Mouse (Mus musculus) erythroid progenitor cell, adult 5-6 weeks (primary cell): Measurements from ENCODE around the gene Hoxd1. TPM values are rescaled to one million over a fixed set of nuclear protein-coding genes. Genes with fewer than 3 reads are reported as not detected.

Experiments used
- ATAC-seq: replicated peaks from 2 replicates; pipeline ENCODE4 v1.8.0; 2016; ENCODE audit warnings: moderate number of reproducible peaks, mild to moderate bottlenecking, moderate TSS enrichment, inconsistent platforms; ENCODE audit not compliant: poor library complexity, low FRiP score, severe bottlenecking
- total RNA-seq, 2 experiments: library from RNA; stranded (forward) in 1 of 2; stranded (reverse) in 1 of 2; fragments of 150-400 nt in 1 of 2; fragments of 186-747, 209-891 nt in 1 of 2; gene quantifications; 2 replicates each; pipeline versions ENCODE4 v1.2.3 to v1.2.4; 2015 to 2017; ENCODE audit warnings: low replicate concordance in 2 of 2

Hoxd1 gene
- total RNA-seq, 2 experiments from 2014 or later: not detected

DNA sequence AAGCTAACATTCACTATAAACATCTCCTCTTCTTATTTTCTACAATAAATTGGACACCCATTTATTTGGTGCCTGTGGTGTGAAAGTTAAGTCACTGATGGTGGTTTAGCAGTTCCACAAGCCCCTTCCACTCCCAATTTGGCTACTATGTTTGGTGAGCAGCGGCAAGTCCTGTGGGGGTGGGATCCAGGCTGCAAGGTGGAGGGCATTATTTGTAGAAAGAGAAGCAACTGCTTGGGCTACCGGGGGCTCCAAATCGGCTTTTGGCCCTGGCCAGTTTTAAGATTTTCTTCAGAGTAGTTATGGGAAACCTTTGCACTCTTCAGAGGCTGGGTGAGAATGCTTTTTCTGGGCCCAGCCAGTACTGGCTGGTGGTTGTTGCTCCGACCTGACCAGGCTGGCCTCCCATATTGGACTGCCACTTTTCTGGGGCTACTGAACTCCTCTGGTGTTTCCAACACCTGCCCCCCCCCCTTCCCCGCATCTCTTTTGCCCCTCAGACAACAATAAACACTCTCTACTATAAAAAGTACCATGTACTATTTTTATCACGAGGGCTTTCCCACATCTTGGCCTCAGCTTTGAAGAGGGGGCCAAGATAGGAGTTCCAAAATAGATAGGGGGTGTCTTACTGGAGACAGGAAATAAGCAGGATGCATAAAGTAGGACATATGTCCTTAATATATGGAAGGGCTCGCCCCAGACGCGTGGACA is 30.8 kb upstream of the Hoxd1 start:
- no peak for ATAC-seq

DNA sequence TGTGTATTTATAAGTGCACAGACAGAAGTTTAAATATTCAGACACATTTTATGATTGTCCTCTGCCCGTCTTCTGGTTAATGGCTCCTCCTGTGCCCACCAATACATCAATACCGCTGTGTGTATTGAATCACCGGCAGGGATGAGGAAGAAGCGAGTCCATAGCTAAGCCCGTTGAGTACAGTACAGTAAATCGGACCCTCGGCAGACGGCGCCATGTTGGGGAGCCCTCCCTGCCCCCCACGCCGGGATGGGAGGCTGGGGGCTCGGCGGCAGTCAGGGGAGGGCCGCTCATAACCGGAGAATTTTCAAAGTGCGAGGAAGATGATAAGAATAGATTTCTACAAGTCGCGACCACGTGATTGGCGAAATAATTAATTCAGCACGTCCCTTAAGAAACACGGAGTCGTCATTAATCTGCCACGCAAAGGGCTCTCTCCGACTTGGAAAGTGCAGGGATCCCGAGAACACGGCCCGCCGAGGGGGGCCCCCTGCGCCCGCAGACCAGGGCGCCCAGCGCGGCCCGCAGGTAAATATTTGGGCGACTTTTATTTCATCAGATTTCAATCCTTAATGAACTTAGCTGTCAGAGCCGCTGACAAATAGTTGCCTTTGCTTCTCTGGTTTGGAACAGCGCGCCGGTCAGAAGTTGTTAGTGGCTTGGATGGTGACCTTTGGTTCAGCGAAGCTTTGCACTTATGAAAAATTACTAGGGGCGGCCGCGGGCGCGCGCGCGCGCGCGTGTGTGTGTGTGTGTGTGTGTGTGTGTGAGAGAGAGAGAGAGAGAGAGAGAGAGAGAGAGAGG is 30.1 kb upstream of the Hoxd1 start:
- ATAC-seq: no peak

DNA sequence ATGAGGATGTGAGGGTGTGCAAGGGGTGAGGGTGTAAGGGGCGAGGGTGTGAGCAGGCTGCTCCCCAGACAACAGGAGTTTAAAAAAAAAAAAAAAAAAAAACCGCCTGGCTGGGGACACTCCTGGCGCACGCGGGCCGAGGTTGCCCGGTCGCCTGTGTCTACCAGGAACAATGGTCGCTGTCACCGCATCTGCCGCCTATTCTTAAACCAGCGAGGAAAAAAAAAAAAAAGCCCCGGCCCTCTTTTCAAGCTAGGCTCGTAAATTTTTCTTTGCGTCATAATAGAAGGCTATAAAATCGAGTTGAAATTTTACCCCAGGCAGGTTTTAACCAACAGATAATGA is 29.5 kb upstream of the Hoxd1 start:
- ATAC-seq: no peak

GRCm38 (mm10) chr2:74733765-74734164 is 29.0 kb upstream of the Hoxd1 start:
- ATAC-seq: no peak

DNA sequence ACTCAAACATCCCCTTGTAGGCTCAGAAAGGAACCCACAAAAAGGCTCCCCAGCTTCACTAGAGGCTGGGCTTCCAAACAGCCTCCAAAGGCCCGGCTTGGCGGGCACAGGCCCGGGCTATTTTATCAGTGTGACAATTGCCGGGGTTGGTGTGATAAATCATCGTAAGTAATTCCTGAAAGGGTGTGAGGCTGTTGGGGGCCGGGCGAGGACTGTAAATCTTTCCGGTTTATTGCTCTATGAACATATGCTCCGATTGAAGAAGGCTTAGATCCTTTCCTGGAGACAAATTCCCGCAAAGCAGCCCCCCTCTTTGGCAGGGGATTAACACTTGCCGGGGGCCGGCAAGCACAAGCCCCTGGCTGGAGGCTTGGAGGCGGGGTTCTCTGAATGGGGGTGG is 28.3 kb upstream of the Hoxd1 start:
- no peak for ATAC-seq

GRCm38 (mm10) chr2:74734996-74735811 is 27.6 kb upstream of the Hoxd1 start:
- no peak for ATAC-seq

DNA sequence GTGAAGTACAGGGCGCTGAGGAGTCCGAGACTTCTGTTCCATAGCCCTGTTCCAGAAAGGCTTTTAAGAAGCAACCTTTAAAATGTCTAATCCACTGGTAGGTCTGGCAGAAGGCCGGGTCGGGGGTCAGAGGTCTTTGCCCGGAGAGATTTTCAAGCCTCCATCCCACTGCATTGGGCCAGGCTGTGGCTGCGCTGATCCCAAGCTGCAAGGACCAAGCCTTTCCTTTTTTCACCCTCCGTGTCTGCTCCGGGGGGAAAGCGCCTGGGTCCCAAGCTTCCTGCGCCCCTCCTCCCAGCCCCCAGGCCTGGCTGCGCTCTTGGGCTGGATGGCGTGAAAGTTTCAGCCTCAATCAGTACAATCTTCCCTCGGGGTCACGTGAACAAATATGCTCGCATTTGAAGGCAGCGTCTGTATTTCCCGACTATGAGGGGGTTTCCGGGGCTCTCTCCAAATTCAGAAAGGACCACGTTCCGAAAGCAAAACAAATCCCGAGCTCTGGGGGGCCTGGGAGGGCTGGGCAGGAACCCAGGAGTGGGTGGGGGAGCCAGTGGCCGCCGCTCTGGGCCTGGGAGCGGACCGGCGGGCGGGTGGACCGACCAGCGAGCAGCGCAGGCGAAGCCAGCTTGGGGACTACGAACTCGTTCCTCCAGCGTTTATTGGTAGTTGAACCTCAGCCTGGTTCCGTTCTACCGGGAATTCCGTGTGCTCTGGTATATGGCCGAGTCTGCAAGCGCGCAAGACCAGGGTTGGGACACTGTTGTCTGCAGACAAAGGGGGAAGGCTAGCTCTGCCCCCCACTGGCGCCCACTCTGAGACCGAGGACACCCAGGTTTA is 26.7 kb upstream of the Hoxd1 start:
- ATAC-seq: no peak

DNA sequence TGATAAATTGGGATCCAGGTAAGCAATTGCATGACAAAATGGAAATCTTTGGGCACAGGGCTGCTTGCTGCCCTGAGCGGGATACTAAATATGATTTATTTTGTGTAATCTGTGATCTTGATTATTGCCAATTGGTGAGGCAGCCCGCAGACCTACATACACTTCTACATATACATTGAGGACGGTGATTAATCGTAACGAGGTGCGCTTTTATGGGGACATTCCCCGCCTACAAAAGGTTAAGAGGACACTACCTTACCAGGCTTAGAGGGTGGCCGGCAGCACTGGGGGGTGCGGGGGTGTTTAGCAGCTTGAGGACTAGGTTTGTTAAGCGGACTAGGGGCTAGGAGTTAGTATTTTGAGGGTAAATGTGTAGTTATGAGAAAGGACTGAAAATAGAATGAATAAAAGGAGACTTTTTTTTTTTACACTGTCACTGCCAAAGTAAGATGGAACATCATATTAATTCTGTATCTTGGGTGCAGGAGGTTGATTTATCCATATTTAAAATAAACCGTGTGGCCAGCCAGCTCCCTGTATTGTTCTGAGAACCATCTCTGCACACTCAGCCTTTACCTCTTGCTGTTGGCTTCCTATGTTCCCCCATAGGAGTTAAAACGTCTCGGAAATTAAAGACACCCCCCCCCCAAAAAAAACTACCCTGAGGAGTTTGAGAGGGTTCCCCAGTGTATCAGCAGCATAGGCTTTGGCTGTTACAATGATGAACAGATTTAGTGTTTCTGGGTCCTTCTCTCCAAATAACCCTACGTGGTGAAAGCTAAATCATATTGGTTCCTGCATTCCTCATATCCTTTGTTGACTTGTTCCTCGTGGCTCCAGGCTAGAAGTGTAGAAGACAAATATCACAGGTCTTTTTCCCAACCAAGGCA is 25.8 kb upstream of the Hoxd1 start:
- no peak for ATAC-seq

- ATAC-seq: no peak
These were observed 25.2 kb upstream of the Hoxd1 start for GRCm38 (mm10) chr2:74737578-74738070.

- no peak for ATAC-seq
These were observed 23.9 kb upstream of the Hoxd1 start for GRCm38 (mm10) chr2:74738623-74739475.

- ATAC-seq: no peak
These were observed 23.3 kb upstream of the Hoxd1 start for GRCm38 (mm10) chr2:74739476-74739800.

DNA sequence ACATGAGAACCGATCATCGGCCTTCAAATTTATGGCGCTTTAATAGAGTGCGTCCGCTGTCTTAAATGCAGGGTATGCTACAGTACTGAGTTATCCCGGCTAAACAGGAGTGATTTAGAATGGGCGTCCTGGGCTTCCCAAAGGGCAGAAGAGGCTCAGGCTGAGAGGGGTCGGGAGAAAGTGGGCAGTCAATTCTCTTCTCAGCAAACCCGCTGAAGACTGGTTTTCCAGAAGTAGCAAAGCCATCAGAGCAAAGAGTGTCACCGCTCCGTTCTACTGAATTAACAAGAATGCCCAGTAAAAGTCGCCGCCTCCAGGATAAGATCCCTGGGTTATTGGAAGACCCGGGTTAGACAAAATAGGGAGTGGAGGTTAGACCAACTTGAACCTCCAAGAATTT is 22.9 kb upstream of the Hoxd1 start:
- ATAC-seq: no peak

DNA sequence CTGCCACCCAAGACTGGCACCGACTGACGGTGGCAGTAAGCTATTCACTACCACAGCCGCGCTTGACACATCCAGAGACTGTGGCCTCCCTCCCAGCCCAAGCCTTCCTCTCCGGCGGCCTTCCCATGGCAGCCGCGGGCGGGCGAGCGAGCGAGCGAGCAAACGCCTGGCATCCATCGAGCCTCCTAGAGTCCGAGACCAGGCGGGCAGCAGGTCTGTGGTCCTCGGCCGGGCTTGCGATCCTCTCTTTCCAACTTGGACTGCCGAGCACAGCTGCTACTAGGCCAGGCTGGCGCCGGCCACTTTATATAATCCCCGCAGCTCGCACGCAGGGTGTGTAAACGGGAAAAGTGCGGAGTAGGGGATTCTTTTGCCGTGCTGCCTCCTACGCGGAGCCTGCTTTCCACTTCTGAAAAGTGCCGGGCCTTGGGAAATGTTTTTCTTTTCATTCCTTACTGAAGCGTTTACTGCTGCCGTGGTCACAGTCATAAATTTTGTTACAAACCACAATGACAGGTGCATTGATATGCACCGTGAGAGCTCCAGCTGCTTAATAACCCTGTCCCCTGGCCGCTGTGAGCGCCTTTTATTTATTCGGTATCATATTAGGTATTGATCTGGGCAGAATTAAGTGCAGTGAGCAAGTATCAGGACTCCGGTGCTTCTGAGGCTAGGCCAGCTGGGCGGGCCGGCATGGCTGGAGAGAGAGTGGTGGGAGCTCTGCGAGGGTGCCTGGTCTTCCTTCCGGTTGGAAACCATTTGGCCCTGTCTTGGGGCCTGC is 22.3 kb upstream of the Hoxd1 start:
- no peak for ATAC-seq

DNA sequence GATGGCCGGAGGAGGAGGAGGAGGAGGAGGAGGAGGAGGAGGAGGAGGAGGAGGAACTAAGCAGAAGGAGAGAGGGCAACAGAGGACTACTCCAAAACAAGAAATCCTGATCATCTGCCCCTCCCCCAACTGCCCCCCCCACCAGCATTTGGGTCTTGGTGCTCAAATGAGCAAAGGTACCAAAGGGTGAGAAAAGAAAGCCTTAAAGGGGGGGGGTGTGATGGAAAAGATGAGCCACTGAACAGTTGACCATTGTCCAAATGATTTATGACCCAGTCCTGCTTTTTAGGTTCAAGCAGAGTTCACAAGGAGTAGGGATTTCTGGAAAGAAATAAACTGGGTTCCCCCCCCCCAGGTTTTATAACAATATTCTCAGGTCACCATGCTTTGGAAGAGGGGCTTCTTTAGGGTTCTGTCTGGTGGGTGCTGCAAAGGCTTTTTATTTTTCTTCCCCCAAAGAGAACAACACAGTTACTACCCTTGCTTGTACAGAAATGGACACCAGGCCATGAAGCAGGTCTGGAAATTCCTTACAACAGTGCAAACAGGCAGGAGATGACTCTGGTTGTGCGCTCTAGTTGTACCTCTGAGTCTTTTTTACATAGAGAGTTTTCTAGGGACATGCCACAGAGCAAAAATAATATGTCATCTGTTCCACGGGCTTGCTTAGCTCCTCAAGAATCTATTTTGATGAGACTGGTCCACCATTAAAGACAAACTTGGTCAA is 21.4 kb upstream of the Hoxd1 start:
- ATAC-seq: no peak

GRCm38 (mm10) chr2:74741979-74742277 is 20.9 kb upstream of the Hoxd1 start:
- ATAC-seq: no peak

DNA sequence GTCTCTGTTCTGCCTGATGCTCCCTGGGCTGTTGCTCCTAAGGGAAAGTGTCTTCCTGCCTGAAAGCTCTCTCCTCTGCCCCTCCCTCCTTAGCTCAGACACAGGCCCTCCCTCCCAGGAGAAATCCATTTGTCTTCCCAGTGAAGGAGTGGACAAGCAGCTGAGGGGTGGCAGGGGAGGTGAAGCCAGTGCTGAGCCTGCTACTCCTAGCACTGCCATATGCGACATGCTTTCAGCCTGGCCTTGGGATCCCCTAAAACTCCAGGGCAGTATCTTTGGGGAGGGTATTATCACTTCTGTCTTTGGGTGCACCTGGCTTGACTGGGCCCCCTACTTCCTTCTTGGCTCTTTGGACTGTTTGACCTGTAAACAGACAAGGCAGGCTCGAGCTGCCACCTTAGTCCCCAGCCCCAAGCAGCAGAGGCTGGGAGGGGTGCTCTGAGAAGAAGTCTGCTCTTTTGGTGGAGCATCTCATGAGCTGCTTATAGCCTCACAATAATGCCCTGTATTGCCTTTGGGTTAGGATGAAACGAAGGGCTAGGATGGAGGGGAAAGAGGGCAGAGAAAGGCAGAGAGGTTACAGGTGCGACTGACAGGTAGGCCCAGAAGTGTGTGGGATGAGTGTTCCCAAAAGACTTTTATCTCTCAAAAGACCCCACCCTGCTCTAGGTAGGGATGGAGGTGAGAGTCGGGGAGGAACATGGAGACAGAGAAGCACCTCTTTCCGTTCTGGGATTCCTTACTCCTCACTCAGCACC is 17.1 kb upstream of the Hoxd1 start:
- no peak for ATAC-seq
